ENCODE assay signal across 9 mouse cellular contexts in genomic region chr1:23397623-23398022, GRCm38 (mm10). TPM values are rescaled to one million over a fixed set of nuclear protein-coding genes. Genes with fewer than 3 reads are reported as not detected.
DNase-seq lines count a peak whose midpoint lies in the region; ATAC-seq and TF ChIP-seq lines count a peak whose summit lies in the region.
"Had no signal": no experiment of that assay in that cellular context is flagged by ENCODE, and none has a peak within 500 bp of the region (broad histone marks: within the 10 kb centered on the region; RNA-seq: fewer than 3 reads in every experiment).

Gene Ogfrl1, minus strand, starts transcription at chr1:23397772.

- H3K4me1 ChIP-seq in hindbrain, embryonic 14.5 days (replicated peaks; ENCODE audit: control insufficient read depth, insufficient read depth, low read length) = no peaks in the 10 kb centered on the region
- H3K4me1 ChIP-seq in hindbrain, embryonic 10.5 days (replicated peaks) = no peaks in the 10 kb centered on the region
- H3K4me1 ChIP-seq in liver, postnatal 0 days (ENCODE audit: insufficient read depth) = 0 out of 2 replicates have a peak, but pooled peaks cover 5% of the 10 kb centered on the region

- intact Hi-C loops in heart, postnatal 14 days (cut with DNase I) = no loop called here

- DNase-seq in hindbrain, embryonic 14.5 days (ENCODE audit: low spot score) = no peak
- no peak for DNase-seq in hindbrain, embryonic 10.5 days (ENCODE audit: low spot score)
- DNase-seq in heart, postnatal 14 days = no peak
- no peak for DNase-seq in liver, postnatal 0 days
- DNase-seq in right cerebral cortex, postnatal 10 days (ENCODE audit: low spot score in 2 of 2) = no peak
- no peak for DNase-seq in cerebellum, postnatal 36 days
- DNase-seq in thymus, postnatal 36 days = no peak
- DNase-seq: thymus, postnatal 25 days had no signal

- no peak within 1 kb of the TSS for H3K9ac ChIP-seq in hindbrain, embryonic 14.5 days
- H3K9ac ChIP-seq in liver, postnatal 0 days (replicated peaks) = no peak within 1 kb of the TSS

- H3K36me3 ChIP-seq in hindbrain, embryonic 14.5 days (replicated peaks; ENCODE audit: control insufficient read depth, insufficient read depth) = no peaks in the 10 kb centered on the region
- no peaks in the 10 kb centered on the region for H3K36me3 ChIP-seq in hindbrain, embryonic 10.5 days
- H3K36me3 ChIP-seq in liver, postnatal 0 days (replicated peaks; ENCODE audit: insufficient read depth, low read length) = no peaks in the 10 kb centered on the region

- no peak for ATAC-seq in hindbrain, embryonic 14.5 days (ENCODE audit: low FRiP score)
- ATAC-seq in common myeloid progenitor, adult 5-6 weeks (replicated peaks; ENCODE audit: low read depth, poor library complexity, severe bottlenecking) = peak; percentile 53
- ATAC-seq in liver, postnatal 0 days = no peak

- no peak within 1 kb of the TSS for H3K4me3 ChIP-seq in hindbrain, embryonic 14.5 days (replicated peaks; ENCODE audit: low read length)
- no peak within 1 kb of the TSS for H3K4me3 ChIP-seq in hindbrain, embryonic 10.5 days
- H3K4me3 ChIP-seq in liver, postnatal 0 days (ENCODE audit: low read depth, low read length) = no peak within 1 kb of the TSS

- no peak within 1 kb of the TSS for H3K27ac ChIP-seq in hindbrain, embryonic 14.5 days
- no peak within 1 kb of the TSS for H3K27ac ChIP-seq in hindbrain, embryonic 10.5 days
- H3K27ac ChIP-seq in liver, postnatal 0 days (ENCODE audit: low read depth) = no peak within 1 kb of the TSS

- TF ChIP-seq EP300 in liver, postnatal 0 days (IDR thresholded peaks at IDR 0.05; ENCODE audit: low read depth) = no peak

- WGBS in hindbrain, embryonic 14.5 days = 84% methylated on average over 4 of the region's 4 CpGs
- WGBS in hindbrain, embryonic 10.5 days = 86% methylated on average over 4 of the region's 4 CpGs
- WGBS in liver, postnatal 0 days (ENCODE audit: insufficient replicate concordance) = 43% methylated on average over 4 of the region's 4 CpGs

- no peak for TF ChIP-seq CTCF in liver, postnatal 0 days (IDR thresholded peaks at IDR 0.05; ENCODE audit: low read depth)

- H3K27me3 ChIP-seq in hindbrain, embryonic 14.5 days (ENCODE audit: control insufficient read depth, insufficient read depth, low read length) = no peaks in the 10 kb centered on the region
- H3K27me3 ChIP-seq in hindbrain, embryonic 10.5 days (ENCODE audit: insufficient read depth, poor library complexity, severe bottlenecking) = no peaks in the 10 kb centered on the region
- H3K27me3 ChIP-seq in liver, postnatal 0 days (ENCODE audit: insufficient read depth, low read length) = no peaks in the 10 kb centered on the region

- no peak within 1 kb of the TSS for H3K4me2 ChIP-seq in hindbrain, embryonic 14.5 days (replicated peaks)
- H3K4me2 ChIP-seq in liver, postnatal 0 days (ENCODE audit: low read depth, low read length) = peak within 1 kb of the TSS; percentile 19; the same call in 1 of the 2 replicates

- no peaks in the 10 kb centered on the region for H3K9me3 ChIP-seq in hindbrain, embryonic 14.5 days (ENCODE audit: control insufficient read depth, low read length)
- no peaks in the 10 kb centered on the region for H3K9me3 ChIP-seq in hindbrain, embryonic 10.5 days
- H3K9me3 ChIP-seq in liver, postnatal 0 days (ENCODE audit: low read length) = no peaks in the 10 kb centered on the region

RNA-seq across cellular contexts. Expression of gene Ogfrl1, which starts in this region (rescaled TPM):
- polyA plus RNA-seq in hindbrain, embryonic 14.5 days (2014; fragmentation: Nextera tagmentation; extraction: Ambion mirVana) = 19.5 TPM in 2 replicates
- 3.4 and 6.5 TPM in 2 replicates for polyA plus RNA-seq in hindbrain, embryonic 10.5 days (2016; fragmentation: Nextera tagmentation; extraction: Ambion mirVana)
- total RNA-seq in common myeloid progenitor, adult 5-6 weeks (2017) = 55.1 and 61.4 TPM in 2 replicates
- total RNA-seq in heart, postnatal 14 days (2021) = 10 to 100 TPM; 14.0 to 14.5 TPM
- 8.7 and 11.1 TPM in 2 replicates for polyA plus RNA-seq in liver, postnatal 0 days (2015; fragmentation: Nextera tagmentation; extraction: Ambion mirVana)
